Mouse (Mus musculus): ENCODE measurements around the gene Ddi2. TPM values are rescaled to one million over a fixed set of nuclear protein-coding genes. Genes with fewer than 3 reads are reported as not detected.

Gene Ddi2
- polyA plus RNA-seq, 1 experiment from 2014 or later: 13.5 TPM

- H3K9ac ChIP-seq (ENCODE audit: low read depth, low read length): no peak overlapping the region
- H3K9me3 ChIP-seq (replicated peaks; ENCODE audit: control insufficient read depth, low read length): no peaks in the 10 kb centered on the region
- 89% methylated on average over 12 of the region's 12 CpGs for WGBS (ENCODE audit: insufficient replicate concordance)
- peaks cover 16% of the 10 kb centered on the region for H3K4me1 ChIP-seq (ENCODE audit: control insufficient read depth, insufficient read depth, low read length)
- no peak for ATAC-seq (replicated peaks; ENCODE audit: insufficient number of reproducible peaks, low FRiP score, low TSS enrichment)
- no peak overlapping the region for H3K4me2 ChIP-seq
- H3K27me3 ChIP-seq (ENCODE audit: control insufficient read depth, insufficient read depth, low read length): no peaks in the 10 kb centered on the region
- no peak overlapping the region for H3K4me3 ChIP-seq (ENCODE audit: low read depth, low read length)
- H3K27ac ChIP-seq (ENCODE audit: low read depth, low read length): no peak overlapping the region
- H3K36me3 ChIP-seq (ENCODE audit: control insufficient read depth, insufficient read depth, low read length): peaks cover 15% of the 10 kb centered on the region
Observed at GRCm38 (mm10) chr4:141763476-141763875, 40.3 kb upstream of the Ddi2 start.

GRCm38 (mm10) chr4:141762102-141762598 is 38.9 kb upstream of the Ddi2 start:
- Histone ChIP-seq H3K4me3 (ENCODE audit: low read depth, low read length) (no peak overlapping the region), H3K4me1 (ENCODE audit: control insufficient read depth, insufficient read depth, low read length) (peaks cover 11% of the 10 kb centered on the region), H3K27ac (ENCODE audit: low read depth, low read length) (no peak overlapping the region), H3K36me3 (ENCODE audit: control insufficient read depth, insufficient read depth, low read length) (peaks cover 15% of the 10 kb centered on the region), H3K9me3 (replicated peaks; ENCODE audit: control insufficient read depth, low read length) (no peaks in the 10 kb centered on the region), H3K27me3 (ENCODE audit: control insufficient read depth, insufficient read depth, low read length) (no peaks in the 10 kb centered on the region), H3K9ac (ENCODE audit: low read depth, low read length) (no peak overlapping the region), H3K4me2 (no peak overlapping the region)
- no peak for ATAC-seq (replicated peaks; ENCODE audit: insufficient number of reproducible peaks, low FRiP score, low TSS enrichment)
- 91% methylated on average over 13 of the region's 13 CpGs for WGBS (ENCODE audit: insufficient replicate concordance)

GRCm38 (mm10) chr4:141760942-141761341 is 37.7 kb upstream of the Ddi2 start:
- 78% methylated on average over 4 of the region's 4 CpGs for WGBS (ENCODE audit: insufficient replicate concordance)
- no peak overlapping the region for H3K27ac ChIP-seq (ENCODE audit: low read depth, low read length)
- peaks cover 15% of the 10 kb centered on the region for H3K36me3 ChIP-seq (ENCODE audit: control insufficient read depth, insufficient read depth, low read length)
- no peak overlapping the region for H3K4me2 ChIP-seq
- ATAC-seq (replicated peaks; ENCODE audit: insufficient number of reproducible peaks, low FRiP score, low TSS enrichment): no peak
- no peaks in the 10 kb centered on the region for H3K4me1 ChIP-seq (ENCODE audit: control insufficient read depth, insufficient read depth, low read length)
- H3K27me3 ChIP-seq (ENCODE audit: control insufficient read depth, insufficient read depth, low read length): no peaks in the 10 kb centered on the region
- H3K9me3 ChIP-seq (replicated peaks; ENCODE audit: control insufficient read depth, low read length): no peaks in the 10 kb centered on the region
- no peak overlapping the region for H3K9ac ChIP-seq (ENCODE audit: low read depth, low read length)
- no peak overlapping the region for H3K4me3 ChIP-seq (ENCODE audit: low read depth, low read length)

- 46% methylated on average over 6 of the region's 6 CpGs for WGBS (ENCODE audit: insufficient replicate concordance)
- Histone ChIP-seq H3K27me3 (ENCODE audit: control insufficient read depth, insufficient read depth, low read length) (no peaks in the 10 kb centered on the region), H3K4me2 (no peak overlapping the region), H3K4me1 (ENCODE audit: control insufficient read depth, insufficient read depth, low read length) (no peaks in the 10 kb centered on the region), H3K27ac (ENCODE audit: low read depth, low read length) (no peak overlapping the region), H3K9me3 (replicated peaks; ENCODE audit: control insufficient read depth, low read length) (no peaks in the 10 kb centered on the region), H3K36me3 (ENCODE audit: control insufficient read depth, insufficient read depth, low read length) (peaks cover 11% of the 10 kb centered on the region), H3K4me3 (ENCODE audit: low read depth, low read length) (no peak overlapping the region), H3K9ac (ENCODE audit: low read depth, low read length) (peak overlapping the region; percentile 28; the same call in 1 of the 2 replicates)
- no peak for ATAC-seq (replicated peaks; ENCODE audit: insufficient number of reproducible peaks, low FRiP score, low TSS enrichment)
Observed at GRCm38 (mm10) chr4:141758874-141759542, 35.8 kb upstream of the Ddi2 start.

- no peaks in the 10 kb centered on the region for H3K9me3 ChIP-seq (replicated peaks; ENCODE audit: control insufficient read depth, low read length)
- H3K4me1 ChIP-seq (ENCODE audit: control insufficient read depth, insufficient read depth, low read length): peaks cover under 1% of the 10 kb centered on the region; the same call in 1 of the 2 replicates
- 90% methylated on average over 3 of the region's 3 CpGs for WGBS (ENCODE audit: insufficient replicate concordance)
- H3K36me3 ChIP-seq (ENCODE audit: control insufficient read depth, insufficient read depth, low read length): 0 out of 2 replicates have a peak, but pooled peaks cover 2% of the 10 kb centered on the region
- no peaks in the 10 kb centered on the region for H3K27me3 ChIP-seq (ENCODE audit: control insufficient read depth, insufficient read depth, low read length)
- no peak overlapping the region for H3K4me2 ChIP-seq
- no peak for ATAC-seq (replicated peaks; ENCODE audit: insufficient number of reproducible peaks, low FRiP score, low TSS enrichment)
- H3K27ac ChIP-seq (ENCODE audit: low read depth, low read length): no peak overlapping the region
- no peak overlapping the region for H3K4me3 ChIP-seq (ENCODE audit: low read depth, low read length)
- H3K9ac ChIP-seq (ENCODE audit: low read depth, low read length): no peak overlapping the region
Observed at GRCm38 (mm10) chr4:141757124-141757523, 33.9 kb upstream of the Ddi2 start.

- H3K27ac ChIP-seq (ENCODE audit: low read depth, low read length): no peak overlapping the region
- H3K4me3 ChIP-seq (ENCODE audit: low read depth, low read length): no peak overlapping the region
- H3K9me3 ChIP-seq (replicated peaks; ENCODE audit: control insufficient read depth, low read length): no peaks in the 10 kb centered on the region
- WGBS (ENCODE audit: insufficient replicate concordance): 84% methylated on average over 19 of the region's 19 CpGs
- H3K36me3 ChIP-seq (ENCODE audit: control insufficient read depth, insufficient read depth, low read length): no peaks in the 10 kb centered on the region
- H3K4me1 ChIP-seq (ENCODE audit: control insufficient read depth, insufficient read depth, low read length): peaks cover 4% of the 10 kb centered on the region; the same call in 1 of the 2 replicates
- ATAC-seq (replicated peaks; ENCODE audit: insufficient number of reproducible peaks, low FRiP score, low TSS enrichment): no peak
- H3K4me2 ChIP-seq: no peak overlapping the region
- no peaks in the 10 kb centered on the region for H3K27me3 ChIP-seq (ENCODE audit: control insufficient read depth, insufficient read depth, low read length)
- H3K9ac ChIP-seq (ENCODE audit: low read depth, low read length): no peak overlapping the region
Observed at GRCm38 (mm10) chr4:141755375-141755930, 32.2 kb upstream of the Ddi2 start.

GRCm38 (mm10) chr4:141752076-141752421 is 28.8 kb upstream of the Ddi2 start:
- H3K4me2 ChIP-seq: peak overlapping the region; percentile 22; the same call in 1 of the 2 replicates
- no peaks in the 10 kb centered on the region for H3K36me3 ChIP-seq (ENCODE audit: control insufficient read depth, insufficient read depth, low read length)
- H3K4me3 ChIP-seq (ENCODE audit: low read depth, low read length): no peak overlapping the region
- H3K9me3 ChIP-seq (replicated peaks; ENCODE audit: control insufficient read depth, low read length): no peaks in the 10 kb centered on the region
- H3K27ac ChIP-seq (ENCODE audit: low read depth, low read length): peak overlapping the region; percentile 41
- WGBS (ENCODE audit: insufficient replicate concordance): 3% methylated on average over 4 of the region's 4 CpGs
- 0 out of 2 replicates have a peak overlapping the region, but pooled peaks have one; percentile 18 for H3K9ac ChIP-seq (ENCODE audit: low read depth, low read length)
- peaks cover 12% of the 10 kb centered on the region; the same call in 1 of the 2 replicates for H3K4me1 ChIP-seq (ENCODE audit: control insufficient read depth, insufficient read depth, low read length)
- peaks cover 3% of the 10 kb centered on the region; the same call in 1 of the 2 replicates for H3K27me3 ChIP-seq (ENCODE audit: control insufficient read depth, insufficient read depth, low read length)
- ATAC-seq (replicated peaks; ENCODE audit: insufficient number of reproducible peaks, low FRiP score, low TSS enrichment): peak; percentile 81

GRCm38 (mm10) chr4:141751419-141752075 is 28.3 kb upstream of the Ddi2 start:
- 0 out of 2 replicates have a peak overlapping the region, but pooled peaks have one; percentile 18 for H3K9ac ChIP-seq (ENCODE audit: low read depth, low read length)
- H3K4me2 ChIP-seq: peak overlapping the region; percentile 22; the same call in 1 of the 2 replicates
- peaks cover 15% of the 10 kb centered on the region; the same call in 1 of the 2 replicates for H3K4me1 ChIP-seq (ENCODE audit: control insufficient read depth, insufficient read depth, low read length)
- H3K4me3 ChIP-seq (ENCODE audit: low read depth, low read length): no peak overlapping the region
- no peaks in the 10 kb centered on the region for H3K9me3 ChIP-seq (replicated peaks; ENCODE audit: control insufficient read depth, low read length)
- peak overlapping the region; percentile 41 for H3K27ac ChIP-seq (ENCODE audit: low read depth, low read length)
- no peaks in the 10 kb centered on the region for H3K36me3 ChIP-seq (ENCODE audit: control insufficient read depth, insufficient read depth, low read length)
- H3K27me3 ChIP-seq (ENCODE audit: control insufficient read depth, insufficient read depth, low read length): peaks cover 4% of the 10 kb centered on the region; the same call in 1 of the 2 replicates
- ATAC-seq (replicated peaks; ENCODE audit: insufficient number of reproducible peaks, low FRiP score, low TSS enrichment): peak; percentile 79
- 12% methylated on average over 4 of the region's 4 CpGs for WGBS (ENCODE audit: insufficient replicate concordance)

Data from heart, embryonic 11.5 days (tissue).